Mouse (Mus musculus): ENCODE measurements around the gene Ank. TPM values are rescaled to one million over a fixed set of nuclear protein-coding genes. Genes with fewer than 3 reads are reported as not detected.

The Ank gene
- total RNA-seq, 1 experiment, result 12.0 TPM

GRCm38 (mm10) chr15:27593717-27594116, 127.2 kb downstream of the Ank start:
- Histone ChIP-seq H3K9ac (ENCODE audit: insufficient read depth, low read depth, low read length, poor library complexity, severe bottlenecking) (no peak overlapping the region), H3K36me3 (ENCODE audit: control insufficient read depth, insufficient read depth, low read length, poor library complexity, severe bottlenecking) (peaks cover 23% of the 10 kb centered on the region; the same call in 1 of the 2 replicates), H3K4me1 (ENCODE audit: control insufficient read depth in 2 of 2, insufficient read depth in 2 of 2, low read length in 2 of 2, poor library complexity in 1 of 2) (peaks cover 0 to 6% of the 10 kb centered on the region in 2 experiments; a peak in 1 of 4 replicates), H3K9me3 (ENCODE audit: control insufficient read depth, insufficient read depth, low read depth, low read length) (no peaks in the 10 kb centered on the region), H3K27ac (ENCODE audit: insufficient read depth, low read depth, low read length, poor library complexity, severe bottlenecking) (peak overlapping the region; percentile 25; the same call in 1 of the 2 replicates), H3K4me3 (ENCODE audit: insufficient read depth in 1 of 2, low read depth in 1 of 2, low read length in 2 of 2, poor library complexity in 1 of 2, severe bottlenecking in 1 of 2) (no peak overlapping the region)
- no peak for DNase-seq (ENCODE audit: low read depth, low spot score)
- in situ Hi-C loops (cut with MboI; ENCODE audit: low sequenced_read_pairs in 2 of 2, unreplicated experiment in 2 of 2), result loop anchor here (25.0 kb wide), 1 partner anchor 281 kb away; no protein-coding TSS in a partner anchor
- TF ChIP-seq ZNF384 (IDR thresholded peaks at IDR 0.05; ENCODE audit: low read depth, low read length), result no peak
- no peak for TF ChIP-seq MAFK (IDR thresholded peaks at IDR 0.05; ENCODE audit: insufficient read depth, low read depth, low read length)
- TF ChIP-seq ZC3H11A (IDR thresholded peaks at IDR 0.05; ENCODE audit: borderline replicate concordance, low read depth, low read length), result no peak
- TF ChIP-seq CHD2 (IDR thresholded peaks at IDR 0.05; ENCODE audit: low read depth, low read length), result no peak
- no peak for TF ChIP-seq HCFC1 (IDR thresholded peaks at IDR 0.05; ENCODE audit: borderline replicate concordance, insufficient read depth, low read length)

GRCm38 (mm10) chr15:27594973-27595372, 128.5 kb downstream of the Ank start:
- in situ Hi-C loops (cut with MboI; ENCODE audit: low sequenced_read_pairs in 2 of 2, unreplicated experiment in 2 of 2), result loop anchor here (25.0 kb wide), 1 partner anchor 283 kb away; no protein-coding TSS in a partner anchor
- Histone ChIP-seq H3K9ac (ENCODE audit: insufficient read depth, low read depth, low read length, poor library complexity, severe bottlenecking) (no peak overlapping the region), H3K27ac (ENCODE audit: insufficient read depth, low read depth, low read length, poor library complexity, severe bottlenecking) (no peak overlapping the region), H3K4me3 (ENCODE audit: insufficient read depth in 1 of 2, low read depth in 1 of 2, low read length in 2 of 2, poor library complexity in 1 of 2, severe bottlenecking in 1 of 2) (no peak overlapping the region), H3K9me3 (ENCODE audit: control insufficient read depth, insufficient read depth, low read depth, low read length) (no peaks in the 10 kb centered on the region), H3K36me3 (ENCODE audit: control insufficient read depth, insufficient read depth, low read length, poor library complexity, severe bottlenecking) (peaks cover 28% of the 10 kb centered on the region; the same call in 1 of the 2 replicates), H3K4me1 (ENCODE audit: control insufficient read depth in 2 of 2, insufficient read depth in 2 of 2, low read length in 2 of 2, poor library complexity in 1 of 2) (peaks cover 0 to 6% of the 10 kb centered on the region in 2 experiments; a peak in 1 of 4 replicates)
- TF ChIP-seq ZNF384 (IDR thresholded peaks at IDR 0.05; ENCODE audit: low read depth, low read length) (no peak), MAFK (IDR thresholded peaks at IDR 0.05; ENCODE audit: insufficient read depth, low read depth, low read length) (no peak), HCFC1 (IDR thresholded peaks at IDR 0.05; ENCODE audit: borderline replicate concordance, insufficient read depth, low read length) (no peak), ZC3H11A (IDR thresholded peaks at IDR 0.05; ENCODE audit: borderline replicate concordance, low read depth, low read length) (no peak), CHD2 (IDR thresholded peaks at IDR 0.05; ENCODE audit: low read depth, low read length) (no peak)
- DNase-seq (ENCODE audit: low read depth, low spot score), result no peak

GRCm38 (mm10) chr15:27595560-27595959, 129.1 kb downstream of the Ank start:
- in situ Hi-C loops (cut with MboI; ENCODE audit: low sequenced_read_pairs in 2 of 2, unreplicated experiment in 2 of 2), result loop anchor here (25.0 kb wide), 1 partner anchor 283 kb away; no protein-coding TSS in a partner anchor
- no peak for TF ChIP-seq ZC3H11A (IDR thresholded peaks at IDR 0.05; ENCODE audit: borderline replicate concordance, low read depth, low read length)
- TF ChIP-seq CHD2 (IDR thresholded peaks at IDR 0.05; ENCODE audit: low read depth, low read length), result no peak
- no peak for TF ChIP-seq HCFC1 (IDR thresholded peaks at IDR 0.05; ENCODE audit: borderline replicate concordance, insufficient read depth, low read length)
- TF ChIP-seq ZNF384 (IDR thresholded peaks at IDR 0.05; ENCODE audit: low read depth, low read length), result no peak
- no peak for TF ChIP-seq MAFK (IDR thresholded peaks at IDR 0.05; ENCODE audit: insufficient read depth, low read depth, low read length)
- no peak overlapping the region for H3K9ac ChIP-seq (ENCODE audit: insufficient read depth, low read depth, low read length, poor library complexity, severe bottlenecking)

DNA sequence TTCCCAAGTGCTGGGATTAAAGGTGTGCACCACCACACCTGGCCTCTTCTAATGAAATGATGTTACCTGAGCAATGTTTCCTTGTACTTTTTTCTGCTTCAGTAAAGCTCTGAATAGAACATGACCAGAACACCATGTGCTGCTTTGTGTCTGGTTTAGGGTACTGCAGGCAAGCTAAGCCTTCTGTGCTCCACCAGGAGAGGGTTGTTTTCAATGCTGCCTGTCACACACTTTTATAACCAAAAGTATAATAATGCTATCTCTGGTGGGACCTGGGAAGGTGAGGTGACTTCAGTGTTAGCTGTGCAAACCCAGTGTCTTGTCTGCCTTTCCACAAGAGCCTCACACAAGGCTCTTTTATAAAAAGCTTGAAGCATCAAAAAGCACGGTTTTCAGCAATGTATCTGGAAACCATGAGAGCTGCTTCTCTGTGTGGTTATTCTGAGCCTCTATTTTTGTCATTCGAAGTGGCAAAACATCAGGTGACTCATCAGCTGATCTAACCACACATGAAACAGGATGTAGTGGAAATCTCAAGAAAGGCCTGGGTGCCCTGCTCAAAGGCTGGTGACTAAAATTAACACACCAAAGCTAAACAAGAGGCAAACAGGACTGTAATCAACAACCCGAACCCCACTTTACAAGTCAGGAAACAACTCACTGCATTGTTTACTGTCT, 130.1 kb downstream of the Ank start:
- in situ Hi-C loops (cut with MboI; ENCODE audit: low sequenced_read_pairs in 2 of 2, unreplicated experiment in 2 of 2), result loop anchor here (25.0 kb wide), 1 partner anchor 284 kb away; no protein-coding TSS in a partner anchor
- Histone ChIP-seq H3K27ac (ENCODE audit: insufficient read depth, low read depth, low read length, poor library complexity, severe bottlenecking) (no peak overlapping the region), H3K4me3 (ENCODE audit: insufficient read depth in 1 of 2, low read depth in 1 of 2, low read length in 2 of 2, poor library complexity in 1 of 2, severe bottlenecking in 1 of 2) (no peak overlapping the region), H3K9ac (ENCODE audit: insufficient read depth, low read depth, low read length, poor library complexity, severe bottlenecking) (no peak overlapping the region), H3K9me3 (ENCODE audit: control insufficient read depth, insufficient read depth, low read depth, low read length) (no peaks in the 10 kb centered on the region), H3K4me1 (ENCODE audit: control insufficient read depth in 2 of 2, insufficient read depth in 2 of 2, low read length in 2 of 2, poor library complexity in 1 of 2) (peaks cover 0 to 7% of the 10 kb centered on the region in 2 experiments; a peak in 1 of 4 replicates), H3K36me3 (ENCODE audit: control insufficient read depth, insufficient read depth, low read length, poor library complexity, severe bottlenecking) (peaks cover 23% of the 10 kb centered on the region; the same call in 1 of the 2 replicates)
- DNase-seq (ENCODE audit: low read depth, low spot score), result no peak
- TF ChIP-seq CHD2 (IDR thresholded peaks at IDR 0.05; ENCODE audit: low read depth, low read length) (no peak), HCFC1 (IDR thresholded peaks at IDR 0.05; ENCODE audit: borderline replicate concordance, insufficient read depth, low read length) (no peak), ZNF384 (IDR thresholded peaks at IDR 0.05; ENCODE audit: low read depth, low read length) (no peak), ZC3H11A (IDR thresholded peaks at IDR 0.05; ENCODE audit: borderline replicate concordance, low read depth, low read length) (no peak), MAFK (IDR thresholded peaks at IDR 0.05; ENCODE audit: insufficient read depth, low read depth, low read length) (no peak)

More at GRCm38 (mm10) chr15:27595560-27595959, 129.1 kb downstream of the Ank start:
- Histone ChIP-seq H3K4me1 (ENCODE audit: control insufficient read depth in 2 of 2, insufficient read depth in 2 of 2, low read length in 2 of 2, poor library complexity in 1 of 2) (peaks cover 0 to 6% of the 10 kb centered on the region in 2 experiments; a peak in 1 of 4 replicates), H3K36me3 (ENCODE audit: control insufficient read depth, insufficient read depth, low read length, poor library complexity, severe bottlenecking) (peaks cover 26% of the 10 kb centered on the region; the same call in 1 of the 2 replicates), H3K27ac (ENCODE audit: insufficient read depth, low read depth, low read length, poor library complexity, severe bottlenecking) (peak overlapping the region; percentile 68), H3K4me3 (ENCODE audit: insufficient read depth in 1 of 2, low read depth in 1 of 2, low read length in 2 of 2, poor library complexity in 1 of 2, severe bottlenecking in 1 of 2) (no peak overlapping the region), H3K9me3 (ENCODE audit: control insufficient read depth, insufficient read depth, low read depth, low read length) (no peaks in the 10 kb centered on the region)
- no peak for DNase-seq (ENCODE audit: low read depth, low spot score)

Measured in ES-E14 (cell line).